Comparison of ENCODE assay signal across 17 mouse cellular contexts in genomic region chr14:71200917-71201316, GRCm38 (mm10).
"Had no signal": no experiment of that assay in that cellular context is flagged by ENCODE, and none has a peak within 500 bp of the region (broad histone marks: within the 10 kb centered on the region; RNA-seq: fewer than 3 reads in every experiment).

No protein-coding gene starts in this region.

- H3K36me3 ChIP-seq: limb, embryonic 15.5 days; midbrain, embryonic 12.5 days; neural tube, embryonic 13.5 days had no signal

- DNase-seq: kidney, adult 11 months; kidney, adult 9 months; kidney, postnatal 36 days; lung, embryonic 14.5 days; lung, postnatal 10 days; lung, postnatal 4 days; retina, postnatal 1 day; thymus, postnatal 4 days had no signal

- H3K4me1 ChIP-seq: midbrain, embryonic 12.5 days had no signal

- ATAC-seq: inflammation-experienced regulatory T-cells, adult 6 months; midbrain, embryonic 16.5 days had no signal

- H3K9me3 ChIP-seq: limb, embryonic 15.5 days; megakaryocyte, embryonic 14.5 days; midbrain, embryonic 12.5 days; neural tube, embryonic 13.5 days had no signal

- H3K9ac ChIP-seq: limb, embryonic 15.5 days; lung, embryonic 14.5 days; midbrain, embryonic 12.5 days; neural tube, embryonic 13.5 days had no signal

- H3K27ac ChIP-seq: kidney, postnatal 0 days; layer of hippocampus, adult 2 months; left cerebral cortex, adult 2 months; limb, embryonic 15.5 days; midbrain, embryonic 12.5 days; neural tube, embryonic 13.5 days had no signal

- H3K4me3 ChIP-seq: layer of hippocampus, adult 2 months; left cerebral cortex, adult 2 months; limb, embryonic 15.5 days; megakaryocyte, embryonic 14.5 days; midbrain, embryonic 12.5 days; neural tube, embryonic 13.5 days had no signal

- H3K27me3 ChIP-seq: limb, embryonic 15.5 days; megakaryocyte, embryonic 14.5 days; midbrain, embryonic 12.5 days; neural tube, embryonic 13.5 days had no signal

- H3K4me2 ChIP-seq: limb, embryonic 15.5 days; lung, embryonic 14.5 days; midbrain, embryonic 12.5 days; neural tube, embryonic 13.5 days had no signal
